Mouse (Mus musculus) liver, postnatal 0 days (tissue): ENCODE results near the gene Abracl. TPM values are rescaled to one million over a fixed set of nuclear protein-coding genes. Genes with fewer than 3 reads are reported as not detected.

Experiments used
- ATAC-seq: fragments of 200-750 bp; cut with Nextera tagmentation; 2 replicates; pipeline ENCODE4 v1.8.0; 2017; ENCODE audit warnings: mild to moderate bottlenecking, moderate library complexity
- DNase-seq: peaks from one replicate; pipeline ENCODE4 v3.0.0-alpha.2; 2016
- H3K27ac ChIP-seq: fragments of 300-500 bp; sonication (generic); 2 replicates; pipeline ENCODE4 v1.5.1; 2014; ENCODE audit warnings: antibody characterized with exemption, moderate library complexity, mild to moderate bottlenecking, low read depth
- H3K27me3 ChIP-seq: fragments of 300-500 bp; sonication (generic); 2 replicates; pipeline ENCODE4 v1.6.1; 2014; ENCODE audit warnings: low read length, control low read depth, mixed read lengths; ENCODE audit not compliant: insufficient read depth
- H3K36me3 ChIP-seq: fragments of 300-500 bp; sonication (generic); replicated peaks from 2 replicates; pipeline ENCODE4 v1.6.1; 2014; ENCODE audit warnings: mild to moderate bottlenecking, control low read depth, low read length, moderate library complexity, mixed read lengths; ENCODE audit not compliant: insufficient read depth
- H3K4me1 ChIP-seq: fragments of 300-500 bp; sonication (generic); 2 replicates; pipeline ENCODE4 v1.6.1; 2014; ENCODE audit warnings: antibody characterized with exemption, mild to moderate bottlenecking, control low read depth; ENCODE audit not compliant: insufficient read depth
- H3K4me2 ChIP-seq: fragments of 300-500 bp; sonication (generic); 2 replicates; pipeline ENCODE4 v1.6.1; 2014; ENCODE audit warnings: low read depth, mild to moderate bottlenecking, low read length, moderate library complexity, mixed read lengths
- H3K4me3 ChIP-seq: fragments of 300-500 bp; sonication (generic); 2 replicates; pipeline ENCODE4 v1.5.1; 2014; ENCODE audit warnings: low read depth, low read length
- H3K9ac ChIP-seq: fragments of 300-500 bp; sonication (generic); replicated peaks from 2 replicates; pipeline ENCODE4 v1.6.1; 2014; ENCODE audit warnings: mild to moderate bottlenecking, moderate library complexity
- H3K9me3 ChIP-seq: fragments of 300-500 bp; sonication (generic); 2 replicates; pipeline ENCODE4 v1.6.1; 2016; ENCODE audit warnings: mild to moderate bottlenecking, control low read depth, low read length, mixed read lengths
- CTCF ChIP-seq: sonication (generic); IDR thresholded peaks from 2 replicates; pipeline ENCODE4 v1.5.1; 2016; ENCODE audit warnings: antibody characterized with exemption, low read depth
- EP300 ChIP-seq: IDR thresholded peaks from 2 replicates; pipeline ENCODE4 v1.6.1; 2016; ENCODE audit warnings: antibody characterized with exemption, low read depth, mild to moderate bottlenecking
- WGBS: fragments of 180-500 bp; shearing (Covaris S2); extraction: QIAGEN DNeasy Blood & Tissue Kit; methylation state at CpG from one replicate; pipeline ENCODE4 v1.1.7; 2014; ENCODE audit not compliant: insufficient replicate concordance; 5-methylcytosine and 5-hydroxymethylcytosine counted together
- polyA plus RNA-seq: library from polyadenylated mRNA; unstranded; fragments of >200 nt; fragmentation: Nextera tagmentation; extraction: Ambion mirVana; gene quantifications from 2 replicates; pipeline ENCODE4 v1.2.1, GENCODE M21; 2015

Abracl gene
- polyA plus RNA-seq, 1 experiment from 2014 or later = 58.6 TPM

DNA sequence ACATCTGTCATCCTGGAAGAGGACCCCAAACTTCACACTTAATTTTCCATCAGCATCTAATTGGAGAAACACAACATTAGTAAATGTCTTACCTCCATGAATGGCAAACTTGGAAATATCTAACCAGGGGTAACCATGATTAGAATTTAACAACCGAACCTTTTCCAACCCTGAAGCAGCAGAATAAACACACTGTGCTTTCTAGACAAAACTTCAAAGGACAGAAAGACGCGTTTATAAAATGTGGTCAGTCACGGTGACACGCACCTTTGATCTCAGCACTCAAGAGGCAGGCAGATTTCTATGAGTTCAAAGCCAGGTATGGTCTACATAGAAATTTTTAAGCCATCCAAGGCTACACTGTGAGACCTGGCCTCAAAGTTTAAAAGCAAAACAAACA is 11.3 kb downstream of the Abracl start:
- 83% methylated on average over 5 of the region's 5 CpGs for whole genome bisulfite sequencing
- no peak for TF ChIP-seq EP300
- TF ChIP-seq CTCF = no peak
- Histone ChIP-seq H3K36me3 (peaks cover 12% of the 10 kb centered on the region; the same call in 1 of the 2 replicates), H3K4me3 (no peak overlapping the region), H3K4me1 (no peaks in the 10 kb centered on the region), H3K27me3 (no peaks in the 10 kb centered on the region), H3K9me3 (no peaks in the 10 kb centered on the region), H3K4me2 (no peak overlapping the region), H3K27ac (no peak overlapping the region), H3K9ac (no peak overlapping the region)
- no peak for DNase-seq
- no peak for ATAC-seq

DNA sequence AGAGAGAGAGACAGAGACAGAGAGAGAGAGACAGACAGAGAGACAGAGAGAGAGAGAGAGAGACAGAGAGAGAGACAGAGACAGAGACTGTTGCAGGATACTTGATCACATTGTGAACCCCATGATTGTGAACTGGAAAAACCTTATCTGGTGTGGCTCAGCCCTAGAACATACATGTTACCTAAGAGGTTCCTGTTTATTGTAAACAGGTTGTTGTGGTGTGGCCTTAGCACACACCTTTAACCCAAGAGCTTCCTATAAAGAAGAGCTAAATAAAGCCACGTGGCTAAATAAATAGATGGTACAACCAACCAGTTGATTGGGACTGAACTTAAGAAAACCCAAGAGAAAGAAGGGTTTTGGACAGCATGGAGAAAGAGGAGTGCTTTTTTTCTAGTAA is 13.3 kb downstream of the Abracl start:
- H3K4me3 ChIP-seq = no peak overlapping the region
- H3K36me3 ChIP-seq = 0 out of 2 replicates have a peak, but pooled peaks cover 8% of the 10 kb centered on the region
- ATAC-seq = no peak
- no peak for TF ChIP-seq CTCF
- TF ChIP-seq EP300 = no peak
- no peaks in the 10 kb centered on the region for H3K9me3 ChIP-seq
- no peak overlapping the region for H3K4me2 ChIP-seq
- 69% methylated on average over 1 of the region's 1 CpGs for WGBS
- no peaks in the 10 kb centered on the region for H3K4me1 ChIP-seq
- H3K27me3 ChIP-seq = no peaks in the 10 kb centered on the region
- DNase-seq = no peak
- H3K9ac ChIP-seq = no peak overlapping the region
- H3K27ac ChIP-seq = no peak overlapping the region

DNA sequence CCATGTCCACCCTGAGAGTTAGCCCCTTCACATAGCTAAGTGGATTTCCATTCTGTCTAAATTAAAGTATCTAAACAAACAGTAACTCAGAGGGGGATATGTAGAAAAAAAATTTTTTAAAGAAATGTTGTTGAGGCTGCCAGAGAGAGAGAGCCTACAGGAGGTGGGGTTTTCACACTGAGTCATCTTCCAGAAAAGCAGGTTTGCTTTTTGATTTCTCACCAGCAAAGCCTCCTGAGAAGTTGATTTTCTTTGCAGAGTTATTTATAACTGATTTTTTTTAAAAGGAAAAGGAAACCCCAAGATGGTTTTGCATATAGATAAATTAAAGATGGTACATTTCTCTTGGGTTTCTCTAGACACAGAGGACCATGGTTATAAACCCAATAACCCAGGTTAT is 15.0 kb downstream of the Abracl start:
- Histone ChIP-seq H3K4me3 (no peak overlapping the region), H3K36me3 (0 out of 2 replicates have a peak, but pooled peaks cover 3% of the 10 kb centered on the region), H3K4me2 (no peak overlapping the region), H3K4me1 (no peaks in the 10 kb centered on the region), H3K9ac (no peak overlapping the region), H3K27me3 (no peaks in the 10 kb centered on the region), H3K27ac (no peak overlapping the region), H3K9me3 (no peaks in the 10 kb centered on the region)
- ATAC-seq (no peak), DNase-seq (no peak)
- TF ChIP-seq CTCF (no peak), EP300 (no peak)

DNA sequence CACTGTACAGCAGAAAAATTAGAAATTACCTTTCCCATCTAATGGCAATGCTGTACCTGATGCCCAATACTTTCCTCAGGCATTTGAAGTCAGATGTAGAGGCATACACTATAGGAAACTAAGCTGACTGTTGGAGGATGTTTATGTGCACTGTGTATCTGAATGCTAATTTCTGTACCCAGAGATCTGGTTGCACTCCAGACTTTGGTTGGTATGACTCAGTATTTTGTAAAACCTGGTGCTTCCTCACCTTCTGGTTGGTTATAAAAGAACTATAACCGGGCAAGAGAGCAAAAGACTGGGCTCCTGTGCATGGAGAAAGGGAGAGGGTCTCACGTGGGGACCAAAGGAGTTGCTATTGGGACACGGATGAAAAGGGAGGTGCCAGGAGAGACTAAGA is 15.8 kb downstream of the Abracl start:
- no peak overlapping the region for H3K27ac ChIP-seq
- no peaks in the 10 kb centered on the region for H3K27me3 ChIP-seq
- 68% methylated on average over 3 of the region's 3 CpGs for WGBS
- ATAC-seq = no peak
- no peaks in the 10 kb centered on the region for H3K4me1 ChIP-seq
- no peak for DNase-seq
- no peak overlapping the region for H3K9ac ChIP-seq
- no peak overlapping the region for H3K4me2 ChIP-seq
- TF ChIP-seq CTCF = no peak
- no peak for TF ChIP-seq EP300
- no peak overlapping the region for H3K4me3 ChIP-seq
- H3K36me3 ChIP-seq = no peaks in the 10 kb centered on the region
- no peaks in the 10 kb centered on the region for H3K9me3 ChIP-seq

DNA sequence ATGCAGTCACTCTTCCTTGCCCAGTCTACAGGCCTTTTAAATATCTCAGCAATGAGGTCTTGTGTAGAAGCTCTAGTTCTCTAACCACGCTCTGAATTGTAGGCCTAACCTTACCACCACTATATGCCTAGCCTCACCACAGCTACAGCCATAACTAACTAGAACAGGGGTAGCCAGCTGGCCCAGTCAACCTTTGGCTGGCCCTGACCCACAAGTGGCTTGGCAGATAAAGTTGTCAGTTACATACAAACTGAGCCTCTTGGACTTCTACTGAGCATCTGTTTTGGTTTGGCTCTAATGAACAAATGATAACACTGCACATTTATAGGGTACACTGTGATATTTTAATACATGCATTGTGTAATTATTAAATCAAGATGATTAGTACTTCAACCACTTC is 16.3 kb downstream of the Abracl start:
- no peaks in the 10 kb centered on the region for H3K27me3 ChIP-seq
- TF ChIP-seq CTCF (no peak), EP300 (no peak)
- no peak overlapping the region for H3K9ac ChIP-seq
- no peaks in the 10 kb centered on the region for H3K9me3 ChIP-seq
- no peak overlapping the region for H3K27ac ChIP-seq
- ATAC-seq = no peak
- H3K4me3 ChIP-seq = no peak overlapping the region
- no peak for DNase-seq
- H3K4me2 ChIP-seq = no peak overlapping the region
- no peaks in the 10 kb centered on the region for H3K4me1 ChIP-seq
- no peaks in the 10 kb centered on the region for H3K36me3 ChIP-seq
- 80% methylated on average over 1 of the region's 1 CpGs for WGBS

DNA sequence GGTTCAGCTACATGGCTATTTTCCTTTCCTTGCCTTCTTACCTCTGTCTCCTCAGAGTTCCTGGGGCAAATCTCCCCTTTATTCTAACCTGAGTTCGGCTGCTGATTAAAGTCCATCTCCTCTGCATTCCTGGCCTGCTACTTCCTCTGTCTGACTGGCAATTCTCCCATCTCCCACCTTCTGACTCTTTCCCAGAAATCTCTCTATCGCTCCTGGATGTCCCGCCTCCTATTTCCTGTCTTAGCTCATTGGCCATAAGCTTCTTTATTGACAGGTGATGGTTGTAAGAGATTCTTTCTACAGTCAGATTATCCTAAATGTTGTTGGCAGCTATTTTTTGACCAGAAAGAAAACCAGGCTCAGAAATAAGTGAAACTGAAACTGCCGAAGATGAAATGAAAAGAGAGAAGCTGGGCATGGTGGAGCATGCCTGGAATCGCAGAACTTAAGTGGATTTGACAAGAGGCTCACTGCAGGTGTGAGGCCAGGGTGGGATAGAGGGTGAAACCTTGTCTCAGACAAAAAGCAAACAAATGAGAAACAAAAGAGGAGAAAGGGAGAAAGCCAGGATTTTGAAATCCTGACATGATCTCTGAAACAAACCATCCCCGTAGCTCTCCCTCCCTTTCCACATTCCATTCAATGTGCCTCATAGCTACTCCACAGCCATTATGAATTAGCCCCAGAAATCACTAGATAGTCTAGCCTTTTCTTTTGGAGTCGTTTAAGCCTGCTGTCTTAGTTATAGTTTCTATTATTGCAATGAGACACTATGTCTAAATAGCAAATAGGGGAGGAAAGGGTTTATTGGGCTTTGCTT is 17.7 kb downstream of the Abracl start:
- WGBS = 77% methylated on average over 7 of the region's 7 CpGs
- Histone ChIP-seq H3K4me1 (no peaks in the 10 kb centered on the region), H3K27me3 (no peaks in the 10 kb centered on the region), H3K36me3 (no peaks in the 10 kb centered on the region), H3K4me3 (no peak overlapping the region), H3K9ac (no peak overlapping the region), H3K27ac (no peak overlapping the region), H3K9me3 (no peaks in the 10 kb centered on the region), H3K4me2 (no peak overlapping the region)
- DNase-seq (no peak), ATAC-seq (no peak)
- no peak for TF ChIP-seq CTCF
- no peak for TF ChIP-seq EP300
